Mouse (Mus musculus): ENCODE measurements around the gene Myh9.

GRCm38 (mm10) chr15:77877209-77877608 is 35.2 kb upstream of the Myh9 start:
- TF ChIP-seq ZNF384 (IDR thresholded peaks at IDR 0.05; ENCODE audit: low read depth, low read length) (no peak), CHD2 (IDR thresholded peaks at IDR 0.05; ENCODE audit: low read depth, low read length) (no peak), HCFC1 (IDR thresholded peaks at IDR 0.05; ENCODE audit: borderline replicate concordance, insufficient read depth, low read length) (no peak), MAFK (IDR thresholded peaks at IDR 0.05; ENCODE audit: insufficient read depth, low read depth, low read length) (no peak)

All from ES-E14 (cell line).